Mouse (Mus musculus) adrenal gland, postnatal 36 days (tissue): Measurements from ENCODE around the gene Sap25. TPM values are rescaled to one million over a fixed set of nuclear protein-coding genes. Genes with fewer than 3 reads are reported as not detected.
A peak's percentile ranks its signal among the peaks of the same experiment; 100 is the strongest.

ENCODE experiments used
- DNase-seq, 2 experiments: peaks; one replicate each; pipeline ENCODE4 v3.0.0; 2021; ENCODE audit warnings: mixed read lengths in 1 of 2
- total RNA-seq, 2 experiments: library from RNA; stranded (reverse); gene quantifications; 2 replicates each; pipeline ENCODE4 v1.2.3; 2021

The Sap25 gene
- total RNA-seq, 2 experiments from 2014 or later, result 1.9 to 7.8 TPM

- peak; percentile 59 to 64 for DNase-seq
These were observed 13.1 kb upstream of the Sap25 start for GRCm38 (mm10) chr5:137627991-137628390.

DNA sequence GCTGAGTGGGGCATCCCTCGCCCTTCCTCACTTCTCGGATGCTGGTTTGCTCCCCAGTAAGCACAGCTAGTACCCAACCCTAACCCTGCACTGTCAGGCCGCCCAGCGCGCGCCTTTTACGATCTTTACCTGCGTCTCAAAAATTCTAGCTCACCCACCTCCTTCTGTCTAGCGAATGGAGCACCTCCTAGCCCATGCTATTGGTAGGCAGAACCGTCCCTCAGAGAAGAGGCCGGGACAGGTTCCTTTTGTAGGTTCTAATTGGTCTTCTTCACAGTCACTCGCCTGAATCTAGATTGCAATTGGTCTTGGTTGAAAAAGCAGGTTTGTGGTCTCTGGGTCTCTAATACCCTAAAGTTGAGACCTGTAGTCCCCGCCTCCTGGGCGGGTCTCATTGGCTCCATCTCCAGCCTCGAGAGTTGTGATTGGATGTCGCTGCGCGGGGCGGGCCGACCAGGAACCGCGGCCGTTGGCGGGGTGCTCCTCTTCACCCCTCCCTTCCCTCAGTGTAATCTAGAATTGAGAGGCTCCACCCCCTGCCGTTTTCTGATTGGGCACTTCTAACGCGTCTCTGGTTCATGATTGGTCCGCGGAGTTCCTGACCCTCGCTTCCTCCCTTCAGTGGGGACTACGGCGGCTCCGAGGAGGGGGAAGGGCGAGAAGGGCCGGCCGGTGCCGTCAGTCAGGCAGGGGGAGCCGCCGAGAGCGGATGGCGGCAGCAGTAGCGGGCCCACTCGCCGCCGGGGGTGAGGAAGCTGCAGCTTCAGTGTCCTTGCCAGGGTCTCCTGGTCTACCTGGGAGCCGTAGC is 12.4 kb upstream of the Sap25 start, which contains the start of the genes Fbxo24, Lrch4 and Gm20605:
Gene Fbxo24, minus strand, starts transcription at position 505 of the 808 bp plus-strand sequence.
Gene Lrch4, plus strand, starts transcription at position 624 of the 808 bp plus-strand sequence.
Gene Gm20605, plus strand, starts transcription at position 678 of the 808 bp plus-strand sequence.
- peak; percentile 99 for DNase-seq

DNA sequence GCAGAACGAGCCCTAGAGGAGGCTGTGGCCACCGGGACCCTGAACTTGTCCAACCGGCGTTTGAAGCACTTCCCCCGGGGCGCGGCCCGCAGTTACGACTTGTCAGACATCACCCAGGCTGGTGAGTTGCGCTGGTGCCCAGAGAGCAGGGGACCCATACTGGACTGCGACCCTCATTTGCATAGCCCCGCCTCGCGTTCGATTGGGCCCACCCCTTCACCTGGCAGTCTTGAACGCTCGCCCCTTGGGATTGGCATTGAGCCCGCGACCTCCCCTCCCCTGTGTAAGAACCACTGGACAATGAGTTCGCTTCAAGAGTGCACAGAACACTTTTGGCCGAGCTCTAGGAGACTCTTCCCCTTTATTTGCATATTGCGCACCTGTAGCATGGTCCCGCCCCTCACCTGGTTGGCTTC is 11.8 kb upstream of the Sap25 start:
- DNase-seq, result no peak

DNA sequence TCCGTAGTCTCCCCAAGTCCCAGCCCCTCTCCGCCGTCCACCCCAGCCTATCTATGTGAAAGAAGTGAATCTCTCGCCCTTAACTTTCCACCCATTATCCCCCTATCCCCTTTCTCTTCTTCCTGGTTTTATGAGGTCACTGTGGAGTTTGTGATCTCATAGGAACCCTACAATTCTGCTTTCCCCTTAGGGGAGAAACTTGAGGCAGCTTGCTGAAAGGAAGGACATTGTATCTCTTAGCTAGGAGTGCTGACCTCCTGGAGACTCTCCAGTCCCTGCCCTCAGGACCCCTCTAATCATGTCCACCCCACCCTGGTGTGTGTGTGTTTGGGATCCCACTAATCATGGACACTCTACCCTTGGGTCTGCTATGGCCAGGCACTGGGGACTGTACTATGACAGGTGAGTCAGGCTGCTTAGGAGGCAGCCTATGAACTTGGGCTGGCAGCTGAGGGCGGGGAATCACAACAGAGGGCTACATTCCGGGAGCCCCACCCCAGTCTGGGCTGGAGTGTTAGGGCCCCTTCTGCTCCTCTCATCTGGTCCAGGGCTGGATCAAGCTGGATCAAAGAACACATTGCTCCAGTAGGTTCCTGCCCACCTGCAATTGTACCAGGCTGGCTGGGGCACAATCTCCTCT is 11.1 kb upstream of the Sap25 start:
- DNase-seq, result no peak

GRCm38 (mm10) chr5:137630602-137631001 is 10.5 kb upstream of the Sap25 start:
- DNase-seq, result no peak

- no peak for DNase-seq
These were observed 10.0 kb upstream of the Sap25 start for GRCm38 (mm10) chr5:137631171-137631570.

DNA sequence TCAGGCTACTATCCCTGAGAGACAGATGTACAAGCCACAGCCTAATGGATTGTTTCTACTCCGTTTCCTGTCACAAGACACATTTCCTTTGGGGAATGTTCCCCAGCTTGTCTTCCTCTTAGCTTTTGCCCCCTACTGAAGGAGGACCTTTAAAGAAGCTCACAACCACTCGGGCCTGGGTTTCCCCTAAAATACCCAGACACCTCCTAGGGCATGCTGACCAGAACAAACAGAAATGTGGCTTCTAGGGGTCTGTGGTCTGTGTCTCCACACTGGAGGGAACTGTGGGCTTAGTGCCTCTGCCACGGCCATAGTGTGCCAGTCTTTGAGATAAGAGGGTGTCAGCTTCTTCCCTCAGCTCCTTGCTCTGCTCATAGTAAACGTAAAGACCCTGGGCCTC is 9.5 kb upstream of the Sap25 start:
- DNase-seq, result no peak

DNA sequence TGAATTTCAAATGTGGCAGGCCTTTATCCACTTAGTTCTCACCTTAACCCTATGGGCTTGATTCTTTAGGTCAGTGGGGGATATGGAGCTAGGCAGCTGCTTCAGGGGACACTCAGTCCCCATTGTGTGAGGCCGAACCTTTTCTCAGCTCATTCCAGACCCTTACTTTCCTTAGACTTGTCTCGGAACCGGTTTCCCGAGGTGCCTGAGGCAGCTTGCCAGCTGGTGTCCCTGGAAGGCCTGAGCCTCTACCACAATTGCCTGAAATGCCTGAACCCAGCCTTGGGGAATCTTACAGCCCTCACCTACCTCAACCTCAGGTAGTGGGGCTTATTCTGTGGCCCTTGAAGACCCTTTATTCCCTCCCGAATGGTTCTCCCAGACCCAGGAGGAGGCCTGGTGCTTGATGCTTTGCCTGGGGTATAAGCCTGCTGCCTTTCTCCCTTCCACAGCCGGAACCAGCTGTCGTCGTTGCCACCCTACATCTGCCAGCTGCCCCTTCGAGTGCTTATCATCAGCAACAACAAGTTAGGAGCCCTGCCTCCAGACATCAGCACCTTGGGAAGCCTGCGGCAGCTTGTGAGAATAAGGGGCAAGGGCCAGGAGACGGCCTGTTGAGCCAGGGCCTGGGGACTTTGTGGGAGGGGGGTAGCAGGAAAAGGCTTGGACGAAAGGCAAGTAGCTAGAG is 7.6 kb upstream of the Sap25 start:
- DNase-seq, result no peak

DNA sequence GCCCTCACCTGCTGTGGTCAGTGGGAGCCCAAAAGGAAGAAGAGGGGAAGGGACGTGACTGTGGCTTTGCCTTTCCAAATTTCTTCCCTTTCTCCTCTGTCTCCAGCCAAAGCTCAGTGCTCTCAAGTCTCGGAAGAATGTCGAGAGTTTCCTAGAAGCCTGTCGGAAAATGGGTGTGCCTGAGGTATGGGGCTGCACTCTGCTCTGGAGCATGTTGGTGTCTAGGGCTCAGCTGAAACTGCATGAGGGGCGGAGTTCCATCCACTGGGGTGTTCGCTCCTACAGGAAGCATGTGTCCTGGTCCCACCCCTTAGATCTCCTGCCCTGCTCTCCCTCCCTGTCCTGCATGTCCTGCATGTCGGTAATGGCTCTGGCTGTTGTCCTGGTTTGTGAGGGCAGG is 1.7 kb upstream of the Sap25 start:
- no peak for DNase-seq

GRCm38 (mm10) chr5:137642886-137643285 is 1.8 kb downstream of the Sap25 start:
- DNase-seq, result no peak

GRCm38 (mm10) chr5:137644484-137644883 is 3.4 kb downstream of the Sap25 start:
- DNase-seq, result no peak

DNA sequence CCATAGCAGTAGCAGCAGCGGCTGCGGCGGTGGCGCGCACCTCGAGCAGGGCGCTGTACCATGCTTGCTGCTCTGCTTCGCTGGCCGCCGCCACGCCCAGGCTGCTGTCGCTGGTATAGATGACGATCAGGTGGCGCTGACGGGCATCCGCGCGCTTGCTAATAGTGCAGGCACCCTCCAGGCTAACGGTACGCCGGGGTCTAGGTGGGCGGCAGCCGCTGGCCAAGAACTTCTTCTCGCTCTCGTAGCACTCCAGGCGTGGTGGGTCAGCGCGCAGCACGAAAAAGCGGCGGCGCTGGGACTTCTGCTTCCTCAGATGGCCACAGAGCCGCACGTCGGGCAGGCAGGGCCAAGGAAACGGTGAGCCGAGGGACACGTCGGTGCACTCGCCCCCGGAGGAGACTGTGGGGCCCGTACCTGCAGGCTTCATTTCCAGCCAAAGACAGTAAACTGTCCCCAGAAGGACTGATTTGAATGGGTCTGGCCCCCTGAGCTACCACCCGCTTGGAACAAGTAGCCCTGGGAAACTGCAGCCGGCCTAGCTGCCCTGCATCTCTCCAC is 4.0 kb downstream of the Sap25 start:
- peak; percentile 33 to 43 for DNase-seq

GRCm38 (mm10) chr5:137645652-137646091 is 4.5 kb downstream of the Sap25 start, which contains the start of gene Irs3:
Gene Irs3, minus strand, starts transcription at chr5:137645714.
- peak in 1 of 2 experiments; percentile 47 for DNase-seq

DNA sequence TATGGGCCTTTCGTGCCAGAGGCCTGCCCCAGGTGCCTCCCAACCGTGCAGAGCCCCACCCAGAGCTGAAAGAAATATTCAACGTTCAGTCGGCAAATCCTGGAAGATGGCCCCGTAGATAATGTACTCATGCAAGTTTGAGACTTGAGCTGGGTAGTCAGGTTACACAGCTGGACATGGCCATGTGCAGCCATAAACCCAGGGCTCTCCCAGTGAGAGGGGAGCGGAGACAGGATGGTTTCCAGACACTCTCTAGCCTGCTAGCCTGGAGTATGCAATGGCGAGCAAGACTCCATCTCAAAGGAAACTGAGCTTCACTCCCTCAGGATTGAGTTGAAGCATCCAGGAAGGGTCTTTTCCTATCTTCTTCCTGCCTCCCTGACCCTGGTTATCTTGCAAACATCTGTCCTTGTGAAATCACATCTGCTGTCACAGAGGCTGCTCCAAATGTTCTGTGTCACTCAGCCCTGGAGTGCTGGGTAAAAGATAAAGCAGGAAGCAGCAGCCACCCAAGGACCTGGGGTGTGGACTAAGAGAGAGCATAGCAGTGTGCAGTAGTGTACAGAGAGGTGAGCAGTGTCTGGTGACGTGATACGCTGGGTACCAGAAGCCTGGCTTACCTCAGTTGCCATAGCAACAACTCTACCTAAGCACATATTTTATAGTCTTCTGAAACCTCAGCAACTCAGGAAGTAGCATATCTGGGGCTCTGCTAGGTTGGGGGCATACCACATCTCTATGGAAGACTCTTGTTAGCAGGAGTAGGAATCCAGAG is 6.9 kb downstream of the Sap25 start:
- no peak for DNase-seq

DNA sequence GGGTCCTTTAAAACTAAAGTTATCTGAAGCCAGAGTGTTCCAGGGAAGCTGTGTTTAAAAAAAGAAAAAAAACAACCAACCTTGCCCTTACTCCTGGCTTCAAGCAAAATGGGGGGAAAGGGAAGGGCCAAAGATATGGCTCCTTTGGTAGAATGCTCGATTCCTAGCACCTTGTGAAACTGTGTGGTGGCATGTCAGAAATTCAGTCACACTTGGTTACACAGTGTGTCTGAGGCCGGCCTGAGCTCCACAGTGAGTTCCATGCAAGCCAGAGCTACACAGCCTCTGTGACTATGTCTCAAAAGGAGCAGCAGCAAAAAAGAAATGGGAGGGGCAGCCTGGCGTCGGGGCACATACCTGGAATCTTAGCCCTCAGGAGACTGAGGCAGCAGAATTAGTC is 8.1 kb downstream of the Sap25 start:
- no peak for DNase-seq

DNA sequence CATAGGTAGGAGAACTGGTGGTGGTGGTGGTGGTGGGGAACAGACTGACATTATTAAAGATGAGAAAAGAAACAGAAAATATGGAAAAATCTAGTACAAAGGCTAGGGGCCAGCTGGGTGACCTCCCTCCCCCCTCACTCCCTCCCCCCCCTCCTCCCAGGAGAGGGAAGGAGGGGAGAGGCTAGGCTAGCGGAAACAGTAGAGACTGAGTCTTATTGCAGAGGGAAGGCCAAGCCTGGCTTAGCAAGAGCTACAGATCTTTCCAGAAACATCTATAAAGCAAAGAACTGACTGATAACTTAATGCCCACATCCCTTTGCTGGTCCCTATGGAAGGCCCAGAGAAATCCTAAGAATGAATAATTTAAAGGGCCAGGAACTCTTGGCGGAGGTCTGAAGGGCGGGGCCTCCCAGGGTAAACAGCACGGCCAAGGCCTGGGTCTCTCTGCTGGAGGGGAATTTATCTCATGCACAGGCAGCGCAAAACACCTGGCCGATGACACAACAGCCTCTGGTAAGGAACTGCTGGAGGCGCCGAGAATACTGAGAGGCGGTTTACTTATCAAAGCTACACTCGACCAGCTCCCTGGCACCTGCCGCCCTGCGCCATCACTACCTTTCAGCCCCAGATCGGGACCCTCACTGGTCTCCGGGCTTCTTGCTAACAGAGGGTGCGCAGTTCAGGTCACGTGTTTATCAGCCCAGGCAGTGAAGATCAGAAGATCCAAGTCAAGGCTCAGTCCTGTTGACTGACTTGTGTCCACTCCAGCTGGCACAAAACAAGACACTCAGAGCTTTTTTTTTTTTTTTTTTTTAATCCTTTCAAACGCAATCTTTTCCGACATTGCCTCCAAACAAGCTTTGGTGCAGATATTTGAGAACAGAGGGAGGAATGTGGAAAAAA is 8.8 kb downstream of the Sap25 start:
- no peak for DNase-seq

GRCm38 (mm10) chr5:137652474-137652873 is 11.3 kb downstream of the Sap25 start:
- DNase-seq, result peak; percentile 70 to 87

- DNase-seq, result no peak
These were observed 12.2 kb downstream of the Sap25 start for GRCm38 (mm10) chr5:137653366-137653765.

- no peak for DNase-seq
These were observed 13.6 kb downstream of the Sap25 start for GRCm38 (mm10) chr5:137654746-137655145.

- DNase-seq, result peak; percentile 72 to 83
These were observed 15.8 kb downstream of the Sap25 start for GRCm38 (mm10) chr5:137656977-137657376.
